Mouse (Mus musculus) neural tube, embryonic 14.5 days (tissue): ENCODE measurements at regions not wholly inside any gene's neighbourhood (a gene's known extent, or its start where the extent isn't known, plus 50 kb on each side); places are given as distances from the start of the nearest gene placed in this dataset.
A peak's percentile ranks its signal among the peaks of the same experiment; 100 is the strongest.

Experiments
- ATAC-seq: fragments of 200-750 bp; cut with Nextera tagmentation; 2 replicates; pipeline ENCODE4 v1.8.0; 2017; ENCODE audit warnings: low read depth, mild to moderate bottlenecking, moderate TSS enrichment, moderate library complexity
- H3K27ac ChIP-seq: fragments of 300-500 bp; sonication (generic); 2 replicates; pipeline ENCODE4 v1.5.1; 2014; ENCODE audit warnings: low read depth, mild to moderate bottlenecking, control low read depth, low read length, moderate library complexity, mixed read lengths
- H3K27me3 ChIP-seq: fragments of 300-500 bp; sonication (generic); 2 replicates; pipeline ENCODE4 v1.6.1; 2014; ENCODE audit warnings: low read length; ENCODE audit not compliant: control insufficient read depth, insufficient read depth
- H3K36me3 ChIP-seq: fragments of 300-500 bp; sonication (generic); 2 replicates; pipeline ENCODE4 v1.6.1; 2014; ENCODE audit warnings: low read length, mixed read lengths; ENCODE audit not compliant: control insufficient read depth, insufficient read depth
- H3K4me1 ChIP-seq: fragments of 300-500 bp; sonication (generic); 2 replicates; pipeline ENCODE4 v1.6.1; 2014; ENCODE audit warnings: low read length; ENCODE audit not compliant: control insufficient read depth, insufficient read depth
- H3K4me2 ChIP-seq: fragments of 300-500 bp; sonication (generic); 2 replicates; pipeline ENCODE4 v1.6.1; 2014; ENCODE audit warnings: mild to moderate bottlenecking, low read depth, low read length, control low read depth
- H3K4me3 ChIP-seq: fragments of 300-500 bp; sonication (generic); 2 replicates; pipeline ENCODE4 v1.5.1; 2014; ENCODE audit warnings: low read depth, low read length, control low read depth, mixed read lengths
- H3K9ac ChIP-seq: fragments of 300-500 bp; sonication (generic); replicated peaks from 2 replicates; pipeline ENCODE4 v1.6.1; 2014; ENCODE audit warnings: low read depth, mild to moderate bottlenecking, control low read depth, low read length, mixed read lengths
- H3K9me3 ChIP-seq: fragments of 300-500 bp; sonication (generic); 2 replicates; pipeline ENCODE4 v1.6.1; 2016; ENCODE audit warnings: low read length; ENCODE audit not compliant: control insufficient read depth
- WGBS: fragments of 180-500 bp; shearing (Covaris S2); extraction: QIAGEN DNeasy Blood & Tissue Kit; methylation state at CpG from one replicate; pipeline ENCODE4 v1.1.7; 2014; 5-methylcytosine and 5-hydroxymethylcytosine counted together

- Histone ChIP-seq H3K27me3 (no peaks in the 10 kb centered on the region), H3K36me3 (no peaks in the 10 kb centered on the region), H3K9ac (no peak overlapping the region), H3K9me3 (no peaks in the 10 kb centered on the region), H3K4me3 (no peak overlapping the region), H3K27ac (no peak overlapping the region), H3K4me1 (no peaks in the 10 kb centered on the region), H3K4me2 (no peak overlapping the region)
- no peak for ATAC-seq
- 62% methylated on average over 1 of the region's 1 CpGs for WGBS
Observed at GRCm38 (mm10) chr13:84953760-84954159, 235.4 kb upstream of the Ccnh start.

GRCm38 (mm10) chr13:84968943-84969342 lies 220.3 kb upstream of the Ccnh start:
- WGBS, result 32% methylated on average over 7 of the region's 7 CpGs
- Histone ChIP-seq H3K9ac (no peak overlapping the region), H3K36me3 (no peaks in the 10 kb centered on the region), H3K9me3 (no peaks in the 10 kb centered on the region), H3K4me1 (no peaks in the 10 kb centered on the region), H3K27ac (no peak overlapping the region), H3K27me3 (no peaks in the 10 kb centered on the region), H3K4me3 (no peak overlapping the region), H3K4me2 (no peak overlapping the region)
- ATAC-seq, result 0 out of 2 replicates have a peak, but pooled peaks have one; percentile 14
